Mouse (Mus musculus) thymus, postnatal 10 days (tissue): ENCODE results near the gene Rnf34.

ENCODE experiments used
- DNase-seq, 2 experiments: peaks; one replicate each; pipeline ENCODE4 v3.0.0; 2021; ENCODE audit warnings: low spot score in 2 of 2

Rnf34 gene

GRCm38 (mm10) chr5:122899777-122900557 is 50.1 kb downstream of the Rnf34 start:
- peak; percentile 87 to 90 for DNase-seq

GRCm38 (mm10) chr5:122900558-122901171 is 50.8 kb downstream of the Rnf34 start:
- no peak for DNase-seq

DNA sequence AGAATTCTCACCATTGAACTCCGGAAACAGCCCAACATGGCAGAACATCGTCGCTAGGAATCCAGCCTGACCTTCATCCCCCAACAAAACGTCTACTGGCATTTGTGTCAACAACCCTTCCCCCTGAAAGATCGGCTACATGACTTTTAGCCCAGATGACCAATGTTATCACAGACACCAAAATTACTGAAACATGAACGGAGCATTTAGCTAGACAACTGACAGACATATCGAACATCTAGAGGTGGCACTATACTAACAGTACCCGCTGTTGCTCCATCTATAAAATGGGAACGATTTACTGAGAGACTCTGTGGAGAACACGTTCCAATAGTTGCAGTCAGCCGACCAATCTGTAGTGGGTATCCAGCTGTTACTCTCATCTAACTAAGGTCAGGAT is 51.3 kb downstream of the Rnf34 start:
- no peak for DNase-seq

- DNase-seq: no peak
Observed at GRCm38 (mm10) chr5:122901666-122902065, 51.8 kb downstream of the Rnf34 start.

GRCm38 (mm10) chr5:122902228-122902627 is 52.4 kb downstream of the Rnf34 start:
- no peak for DNase-seq

DNA sequence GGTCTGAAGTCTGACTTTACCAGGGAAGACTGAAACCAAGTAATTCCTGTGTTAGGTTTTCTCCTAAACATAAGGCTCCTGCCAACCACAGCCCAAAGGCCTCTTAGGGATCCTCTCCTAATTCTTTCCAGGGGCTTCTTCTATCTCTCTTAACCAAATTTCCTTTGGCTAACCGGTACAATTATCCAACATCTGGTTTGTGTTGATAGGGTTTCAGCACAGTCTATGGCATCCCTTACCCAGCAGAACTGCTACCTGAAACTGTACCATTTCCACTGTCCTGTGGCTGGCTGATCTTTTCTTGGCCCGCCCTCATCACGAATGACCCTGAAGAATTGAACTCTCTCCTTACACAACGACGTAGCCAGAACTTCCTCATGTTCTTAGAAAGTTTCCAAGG is 53.3 kb downstream of the Rnf34 start:
- DNase-seq: no peak

GRCm38 (mm10) chr5:122907182-122907581 is 57.3 kb downstream of the Rnf34 start:
- no peak for DNase-seq

DNA sequence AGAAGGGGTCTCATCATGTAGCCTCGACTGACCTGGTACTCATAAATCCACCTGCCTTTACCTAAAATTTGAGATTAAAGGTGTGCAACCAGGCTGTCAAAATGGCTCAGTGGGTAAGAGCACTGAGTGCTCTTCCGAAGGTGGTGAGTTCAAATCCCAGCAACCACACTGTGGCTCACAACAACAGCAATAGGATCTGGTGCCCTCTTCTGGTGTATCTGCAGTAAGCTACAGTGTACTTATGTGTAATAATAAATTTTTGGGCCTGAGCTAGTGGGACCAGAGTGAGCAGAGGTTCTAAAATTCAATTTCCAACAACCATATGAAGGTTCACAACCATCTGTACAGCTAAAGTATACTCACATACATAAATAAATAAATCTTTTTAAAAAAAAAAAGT is 58.2 kb downstream of the Rnf34 start:
- DNase-seq: no peak

DNA sequence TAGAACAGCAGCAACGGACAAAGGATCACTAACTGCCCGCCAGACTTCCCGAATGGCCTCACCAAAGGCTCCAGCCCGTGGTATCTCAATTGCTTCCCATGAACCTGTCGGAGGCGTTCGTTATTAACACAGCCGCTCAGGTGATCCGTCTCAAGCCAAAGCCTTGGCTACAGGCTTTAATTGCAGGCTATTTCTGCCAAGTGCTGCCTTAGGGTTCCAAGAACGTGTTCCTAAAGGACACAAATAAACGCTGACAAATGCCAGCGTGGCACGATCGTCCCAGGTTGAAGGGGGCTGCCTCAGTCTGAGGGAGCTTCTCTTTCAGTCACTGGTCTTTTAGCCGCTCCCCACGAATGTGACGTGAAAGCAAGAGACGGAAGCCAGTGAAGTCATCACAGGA is 59.6 kb downstream of the Rnf34 start:
- no peak for DNase-seq

DNA sequence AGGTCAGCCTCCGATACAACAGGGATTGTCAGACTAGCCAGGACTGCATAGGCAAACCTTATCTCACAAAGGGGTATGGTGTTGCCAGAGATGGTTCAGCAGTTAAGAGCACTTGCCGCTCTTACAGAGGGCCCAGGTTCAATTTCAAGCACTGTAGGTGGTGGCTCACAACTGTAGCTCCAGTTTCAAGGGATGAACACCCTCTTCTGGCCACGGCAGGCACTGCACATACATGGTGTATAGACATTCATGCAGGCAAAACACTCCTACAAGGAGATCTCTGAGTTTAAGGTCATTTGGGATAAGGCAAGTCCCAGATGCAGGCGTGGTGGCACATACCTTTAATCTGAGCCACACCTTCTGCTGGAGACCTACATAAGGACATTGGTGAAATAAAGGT is 63.0 kb downstream of the Rnf34 start:
- no peak for DNase-seq

GRCm38 (mm10) chr5:122916147-122916546 is 66.3 kb downstream of the Rnf34 start:
- no peak for DNase-seq

DNA sequence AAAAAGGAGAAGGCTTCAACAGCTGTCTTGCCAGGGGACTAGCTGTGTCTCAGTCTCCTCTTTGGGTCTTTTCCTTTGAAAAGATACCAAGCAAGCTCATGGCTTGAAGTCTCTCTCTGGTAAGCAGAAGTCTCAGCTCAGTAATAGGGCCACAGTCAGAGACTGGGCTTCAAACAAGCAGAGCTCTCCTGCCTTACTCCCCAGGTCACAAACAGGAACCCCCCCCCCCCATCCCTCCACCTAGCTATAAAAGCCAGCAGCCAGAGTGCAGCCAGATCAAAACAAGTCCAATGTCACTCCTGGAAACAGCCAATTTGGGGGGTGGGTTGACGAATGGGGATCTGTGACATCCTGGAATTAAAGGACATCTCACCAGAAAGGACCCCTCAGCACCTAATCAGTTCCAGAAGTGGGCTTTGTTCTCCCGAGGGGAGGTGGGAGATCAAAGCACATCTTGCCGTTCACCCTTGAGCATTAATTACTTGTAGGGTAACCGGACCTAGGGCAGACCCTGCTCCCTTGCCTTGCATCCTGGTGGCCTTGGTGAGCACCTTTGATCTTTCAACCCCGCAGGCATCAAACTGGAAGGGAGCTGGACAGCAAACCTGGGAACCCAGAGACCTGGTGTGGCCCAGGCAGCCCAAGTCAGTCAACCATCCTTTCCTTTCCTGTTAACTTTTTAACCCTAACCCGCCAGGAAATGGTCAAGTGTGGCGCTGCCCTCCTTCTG is 68.3 kb downstream of the Rnf34 start:
- DNase-seq: no peak

DNA sequence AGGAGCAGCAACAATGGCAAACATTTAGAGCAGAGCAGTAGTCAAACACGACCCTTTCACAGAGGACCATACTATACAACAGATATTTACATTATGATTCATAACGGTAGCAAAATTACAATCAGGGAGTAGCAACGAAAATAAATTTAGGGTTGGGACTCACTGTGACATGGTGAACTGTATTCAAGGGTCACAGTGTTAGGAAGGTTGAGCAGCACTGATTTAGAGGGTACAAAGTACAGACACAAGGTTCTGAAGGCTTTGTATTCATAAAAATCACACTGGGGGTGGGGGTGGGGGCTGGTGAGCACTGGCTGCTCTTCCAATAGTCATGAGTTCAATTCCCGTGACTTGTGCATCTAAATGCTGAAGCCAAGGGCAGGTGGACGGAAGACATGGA is 70.7 kb downstream of the Rnf34 start:
- no peak for DNase-seq
